Mouse (Mus musculus) spleen, postnatal 14 days (tissue): ENCODE measurements around the gene Hjurp.
A peak's percentile ranks its signal among the peaks of the same experiment; 100 is the strongest.

Experiments
- DNase-seq, 2 experiments: peaks; one replicate each; pipeline ENCODE4 v3.0.0; 2021 to 2022; ENCODE audit warnings: low spot score in 2 of 2

Gene Hjurp

DNA sequence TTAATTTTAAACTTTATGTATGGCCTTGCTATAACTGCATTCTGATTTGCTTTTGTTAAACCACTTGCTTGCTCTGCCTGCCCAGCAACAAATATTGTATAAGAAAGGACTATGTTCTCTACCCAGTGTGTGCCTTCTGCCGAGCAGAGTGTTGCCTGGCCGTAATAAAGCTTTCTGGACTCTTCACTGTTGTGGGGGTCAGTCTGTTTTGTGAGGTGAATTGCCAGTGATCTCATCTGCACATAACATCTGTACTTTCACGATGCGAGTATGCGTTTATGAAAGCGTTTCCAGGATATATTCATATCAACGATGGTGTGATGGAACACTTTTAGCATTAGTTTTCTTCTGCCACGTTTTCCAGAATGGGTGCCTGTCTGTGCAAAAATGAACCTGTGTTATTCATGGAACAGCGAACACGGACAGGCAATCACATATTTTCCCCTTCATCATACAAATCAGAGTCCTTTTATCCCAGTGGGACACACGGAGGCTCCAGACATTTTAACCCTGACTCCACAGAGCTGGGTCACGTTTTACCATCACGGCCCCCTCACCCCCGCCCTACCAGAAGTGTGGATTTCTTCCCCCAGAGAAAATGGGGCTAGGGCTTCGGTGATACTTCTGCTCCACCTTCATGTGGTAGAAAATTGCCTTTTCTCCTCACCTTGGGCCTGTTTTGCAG is 2.7 kb upstream of the Hjurp start:
- no peak for DNase-seq

DNA sequence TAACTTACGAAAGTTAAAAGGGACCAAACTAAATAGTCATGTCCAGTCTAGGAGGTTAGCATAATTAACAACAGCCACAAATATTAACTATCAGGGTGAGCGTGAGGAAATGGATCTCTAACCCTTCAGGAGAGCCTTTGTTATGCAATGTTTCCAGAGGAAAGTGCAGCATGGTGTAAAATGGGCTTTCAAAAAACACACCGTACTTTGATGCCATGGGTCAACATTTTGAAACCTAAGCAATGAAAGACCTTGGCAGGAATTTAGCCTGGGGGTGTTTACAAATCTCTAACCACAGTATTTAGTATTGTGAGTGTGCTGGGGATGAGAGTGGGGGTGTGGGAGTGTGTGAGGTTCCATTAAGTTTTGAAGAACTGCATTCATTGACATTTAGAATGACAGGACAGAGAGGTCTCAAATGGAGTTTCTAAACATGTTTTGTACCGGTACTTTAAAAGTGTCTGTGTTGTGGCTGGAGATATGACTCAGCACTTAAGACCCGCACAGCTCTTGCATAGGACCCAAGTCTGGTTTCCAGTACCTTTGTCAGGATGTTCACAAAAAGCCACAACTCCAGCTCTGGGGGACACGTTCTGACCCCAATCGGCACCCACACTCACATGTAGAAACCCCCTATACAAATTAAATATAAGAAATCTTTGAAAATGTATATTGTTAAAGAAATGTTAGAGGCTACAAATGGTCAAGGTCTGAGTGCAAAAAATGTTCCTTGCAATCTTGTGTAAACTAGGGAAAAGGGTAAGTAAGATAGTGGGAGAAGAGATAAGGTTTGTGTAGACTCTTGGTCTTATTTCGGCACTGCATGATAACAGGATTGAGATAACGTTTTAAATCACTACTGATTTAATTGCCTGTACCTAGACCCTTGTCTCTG is 1.9 kb upstream of the Hjurp start:
- no peak for DNase-seq

GRCm38 (mm10) chr1:88277818-88278511 is 532 bp upstream of the Hjurp start:
- DNase-seq: peak in 1 of 2 experiments; percentile 6

DNA sequence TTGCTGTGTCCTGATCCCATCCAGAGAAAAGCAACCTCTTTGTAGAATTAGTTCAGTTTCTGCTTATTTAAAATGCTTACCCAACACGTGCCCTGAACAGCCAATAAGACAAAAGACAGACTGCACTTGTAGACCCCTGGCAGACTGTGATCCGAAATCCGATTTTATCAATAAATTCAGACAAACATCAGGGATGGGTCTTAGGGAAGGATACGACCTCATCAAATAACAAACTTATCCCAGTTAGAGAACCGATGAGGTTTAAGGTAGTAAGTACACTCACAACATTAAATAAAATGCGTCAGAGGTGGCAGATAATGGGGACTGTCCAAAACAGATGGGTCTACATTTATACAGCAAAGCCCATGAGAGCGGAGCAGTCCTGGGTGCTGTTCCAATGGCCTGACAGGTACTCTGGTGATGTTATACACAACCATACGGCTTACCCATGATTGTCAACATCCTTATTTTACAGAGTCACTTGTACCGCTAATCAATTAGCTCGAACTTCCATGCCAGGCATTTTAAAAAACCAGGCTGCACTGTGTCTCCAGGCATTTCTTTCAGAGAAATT is 822 bp downstream of the Hjurp start:
- DNase-seq: peak in 1 of 2 experiments; percentile 7

GRCm38 (mm10) chr1:88275698-88276523 is 1.5 kb downstream of the Hjurp start:
- DNase-seq: peak in 1 of 2 experiments; percentile 8

- DNase-seq: no peak
These were observed 2.3 kb downstream of the Hjurp start for GRCm38 (mm10) chr1:88275078-88275680.

DNA sequence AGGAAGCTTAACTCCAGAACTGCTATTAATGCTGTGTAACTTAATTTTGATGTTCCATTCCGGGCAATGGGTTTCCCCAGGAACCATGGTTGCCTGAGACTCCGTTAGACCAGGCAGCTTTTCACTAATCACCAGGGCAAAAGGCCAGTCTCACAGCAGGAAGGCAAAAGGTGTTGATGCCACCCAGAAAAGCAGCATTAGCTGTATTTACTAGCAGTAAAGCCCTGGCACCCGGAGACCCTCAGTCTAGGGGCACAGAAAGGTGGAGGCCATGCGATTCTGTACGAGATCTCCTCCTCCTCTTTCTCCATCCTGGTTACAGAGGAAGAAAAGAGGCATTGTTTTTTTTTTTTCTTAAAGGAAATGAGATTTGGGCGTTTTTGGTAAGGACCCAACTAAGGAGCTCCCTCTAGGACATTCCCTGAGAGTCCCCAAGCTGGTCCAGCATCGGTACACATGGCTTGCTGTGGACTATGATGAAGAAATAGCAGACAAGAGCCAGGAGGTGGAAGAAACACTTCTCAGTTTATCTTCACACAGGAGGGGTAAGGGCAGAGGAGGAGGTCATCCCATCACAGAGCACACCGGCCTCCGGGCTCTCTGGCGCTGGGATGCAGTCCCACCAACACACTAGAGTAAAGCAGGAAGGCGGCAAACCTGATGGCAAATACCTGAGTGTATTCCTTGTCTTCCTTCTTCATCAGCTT is 2.9 kb downstream of the Hjurp start:
- DNase-seq: peak; percentile 3 to 20

GRCm38 (mm10) chr1:88273832-88274231 is 3.6 kb downstream of the Hjurp start:
- no peak for DNase-seq

DNA sequence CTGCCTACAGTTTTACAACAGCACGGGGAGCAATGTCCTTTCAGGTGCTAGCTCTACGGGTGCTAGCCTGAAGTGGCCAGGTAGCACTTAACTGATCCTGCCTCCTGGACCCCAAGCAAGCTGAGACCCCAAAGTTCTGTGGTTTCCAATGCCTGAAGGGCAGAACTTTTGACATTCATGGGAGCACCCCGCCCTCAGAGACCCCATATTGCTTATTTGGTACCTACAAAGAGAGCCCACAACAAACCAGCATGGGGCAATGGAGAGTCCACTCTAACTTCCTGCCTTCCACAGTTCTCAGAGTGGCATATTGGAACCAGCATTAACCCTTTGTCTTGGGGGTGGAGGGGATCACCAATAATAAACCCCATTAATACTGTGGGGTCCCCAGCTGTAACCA is 4.1 kb downstream of the Hjurp start:
- peak in 1 of 2 experiments; percentile 11 for DNase-seq

DNA sequence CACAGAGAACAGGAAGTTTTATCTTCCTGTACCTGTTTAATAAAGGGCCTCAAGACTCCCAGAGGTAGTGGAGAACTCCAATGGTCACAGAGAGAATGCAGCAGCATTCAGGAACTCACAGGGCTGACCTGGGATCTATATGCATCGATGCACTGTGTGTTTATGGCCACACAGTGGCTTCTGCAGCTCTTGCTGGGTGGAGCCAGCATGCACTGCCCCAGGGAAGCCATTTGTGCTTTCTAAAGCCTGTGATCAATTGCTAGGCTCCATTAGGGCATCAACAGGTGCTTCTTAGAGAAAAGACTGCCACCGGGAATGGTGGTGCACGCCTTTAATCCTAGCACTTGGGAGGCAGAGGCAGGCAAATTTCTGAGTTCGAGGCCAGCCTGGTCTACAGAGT is 4.6 kb downstream of the Hjurp start:
- no peak for DNase-seq

GRCm38 (mm10) chr1:88269539-88270309 is 7.7 kb downstream of the Hjurp start:
- peak in 1 of 2 experiments; percentile 19 for DNase-seq

GRCm38 (mm10) chr1:88268070-88268469 is 9.4 kb downstream of the Hjurp start:
- peak in 1 of 2 experiments; percentile 11 for DNase-seq

GRCm38 (mm10) chr1:88267489-88267888 is 9.9 kb downstream of the Hjurp start:
- peak in 1 of 2 experiments; percentile 16 for DNase-seq

DNA sequence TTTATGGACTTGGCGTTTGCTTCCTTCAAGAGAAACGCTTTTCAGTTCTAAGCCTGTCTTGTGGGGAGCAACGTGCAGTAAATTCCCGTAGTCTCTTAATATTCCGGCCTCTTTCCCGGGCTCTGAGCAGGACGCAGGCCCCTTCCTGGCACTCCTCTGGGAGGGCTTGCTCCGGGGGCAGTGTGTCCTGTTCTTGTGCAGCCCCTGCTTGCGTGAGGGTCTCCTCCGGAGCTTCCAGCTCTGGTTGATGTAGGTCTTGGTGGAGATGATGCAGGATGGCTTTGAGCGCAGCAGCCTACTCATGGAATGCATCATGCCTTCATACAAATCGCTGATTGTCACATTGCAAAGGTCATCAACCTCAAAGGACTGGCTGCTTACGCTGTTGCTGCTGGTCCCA is 11.3 kb downstream of the Hjurp start:
- peak in 1 of 2 experiments; percentile 20 for DNase-seq

- peak in 1 of 2 experiments; percentile 20 for DNase-seq
These were observed 12.6 kb downstream of the Hjurp start for GRCm38 (mm10) chr1:88264869-88265240.

GRCm38 (mm10) chr1:88264237-88264868 is 13.1 kb downstream of the Hjurp start:
- DNase-seq: no peak

DNA sequence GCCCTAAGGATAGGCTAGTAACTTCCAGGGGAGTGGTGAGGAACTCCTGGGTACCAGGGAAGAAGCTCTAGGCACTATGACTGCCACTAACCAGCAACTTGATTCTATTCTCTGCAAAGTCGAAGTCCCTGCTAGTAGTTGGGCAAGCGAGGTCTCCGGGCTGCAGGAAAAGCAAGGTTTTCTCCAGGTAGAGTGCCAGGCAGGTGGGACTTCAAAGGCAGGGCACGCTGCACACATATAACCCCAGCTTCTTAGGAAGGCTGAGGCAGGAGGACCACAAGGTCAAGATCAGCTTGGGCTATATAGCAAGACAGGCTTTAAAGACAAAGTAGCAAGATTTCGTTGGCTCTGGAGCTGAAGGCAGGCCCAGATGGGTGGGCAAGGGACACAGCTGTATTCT is 13.7 kb downstream of the Hjurp start:
- no peak for DNase-seq

DNA sequence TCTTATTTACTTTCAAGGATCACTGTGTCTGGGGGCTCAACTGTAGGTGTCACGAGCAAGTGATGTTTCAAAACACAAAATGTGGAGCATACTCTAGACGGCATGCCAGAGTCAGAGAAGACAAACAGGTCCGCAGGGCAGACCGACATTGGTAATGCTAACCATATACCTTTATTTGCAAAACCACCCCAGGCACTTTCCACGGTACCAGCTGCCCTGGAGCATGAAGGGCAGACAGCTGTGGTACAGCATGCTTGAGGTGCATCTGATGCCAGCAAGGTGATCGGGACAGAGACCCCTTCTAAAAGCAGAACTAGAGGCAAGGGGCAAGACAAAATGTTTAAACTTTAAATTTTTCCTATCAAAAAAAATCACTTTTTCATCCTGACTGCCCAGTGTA is 14.5 kb downstream of the Hjurp start:
- no peak for DNase-seq

DNA sequence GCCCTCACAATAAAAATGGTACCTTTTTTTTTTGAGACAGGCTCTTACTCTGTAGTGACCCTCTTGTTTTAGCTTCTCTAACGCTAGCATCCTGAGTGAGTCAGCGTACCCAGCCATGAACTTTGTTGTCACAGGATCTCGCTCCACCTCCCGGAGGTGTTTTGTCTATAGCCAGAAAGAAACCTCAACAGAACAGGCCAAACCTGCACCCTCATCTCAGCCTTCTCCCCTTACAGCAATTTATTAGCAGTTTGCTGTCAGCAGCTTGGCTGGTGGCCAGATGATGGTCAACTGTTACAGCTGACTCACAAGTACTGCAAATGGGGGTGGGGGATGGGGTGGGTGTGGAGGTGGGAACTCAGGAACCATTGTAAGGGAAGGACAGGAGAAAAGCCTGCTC is 15.2 kb downstream of the Hjurp start:
- no peak for DNase-seq
